Mouse (Mus musculus) erythroblast, embryonic 14.5 days (primary cell): ENCODE data around the gene Mslnl. TPM values are rescaled to one million over a fixed set of nuclear protein-coding genes. Genes with fewer than 3 reads are reported as not detected.
A peak's percentile ranks its signal among the peaks of the same experiment; 100 is the strongest.

Experiments
- H3K27me3 ChIP-seq: 2 replicates; pipeline ENCODE4 v1.6.1; 2012; ENCODE audit warnings: inconsistent platforms; ENCODE audit not compliant: control insufficient read depth
- H3K36me3 ChIP-seq: 2 replicates; pipeline ENCODE4 v1.6.1; 2012; ENCODE audit warnings: mild to moderate bottlenecking, inconsistent platforms; ENCODE audit not compliant: control insufficient read depth
- H3K4me1 ChIP-seq: 2 replicates; pipeline ENCODE4 v1.6.1; 2012; ENCODE audit warnings: inconsistent platforms; ENCODE audit not compliant: control insufficient read depth
- H3K4me3 ChIP-seq: replicated peaks from 2 replicates; pipeline ENCODE3; 2012; ENCODE audit warnings: moderate library complexity, mild to moderate bottlenecking, inconsistent platforms
- H3K9me3 ChIP-seq: 2 replicates; pipeline ENCODE4 v1.6.1; 2012; ENCODE audit warnings: low read length, inconsistent platforms, mixed read lengths; ENCODE audit not compliant: control insufficient read depth
- GATA1 ChIP-seq: IDR thresholded peaks from 2 replicates; pipeline ENCODE4 v1.6.1; 2012; ENCODE audit warnings: low read length, inconsistent platforms, mixed read lengths
- TAL1 ChIP-seq: IDR thresholded peaks from 3 replicates; pipeline ENCODE4 v1.6.1; 2012; ENCODE audit warnings: low read length, inconsistent platforms, mixed read lengths
- polyA plus RNA-seq: library from polyadenylated mRNA; stranded (reverse); fragments of >175 nt; gene quantifications from 2 replicates; pipeline ENCODE4 v1.2.3, GENCODE M21; 2012

The Mslnl gene
- polyA plus RNA-seq, 1 experiment: not detected

- TF ChIP-seq TAL1 (no peak), GATA1 (no peak)
Observed at GRCm38 (mm10) chr17:25755627-25756377, 20.0 kb downstream of the Mslnl start.

GRCm38 (mm10) chr17:25756378-25757242, 20.8 kb downstream of the Mslnl start:
- Histone ChIP-seq H3K27me3 (0 out of 2 replicates have a peak, but pooled peaks cover 3% of the 10 kb centered on the region), H3K4me1 (no peaks in the 10 kb centered on the region), H3K36me3 (no peaks in the 10 kb centered on the region), H3K4me3 (no peak overlapping the region), H3K9me3 (no peaks in the 10 kb centered on the region)
- TF ChIP-seq GATA1: no peak
- TF ChIP-seq TAL1: no peak

More at GRCm38 (mm10) chr17:25755627-25756377, 20.0 kb downstream of the Mslnl start:
- Histone ChIP-seq H3K36me3 (no peaks in the 10 kb centered on the region), H3K9me3 (no peaks in the 10 kb centered on the region), H3K4me3 (no peak overlapping the region), H3K27me3 (0 out of 2 replicates have a peak, but pooled peaks cover 3% of the 10 kb centered on the region), H3K4me1 (no peaks in the 10 kb centered on the region)

GRCm38 (mm10) chr17:25757691-25758090, 21.8 kb downstream of the Mslnl start:
- Histone ChIP-seq H3K27me3 (0 out of 2 replicates have a peak, but pooled peaks cover 3% of the 10 kb centered on the region), H3K9me3 (no peaks in the 10 kb centered on the region), H3K4me1 (no peaks in the 10 kb centered on the region), H3K36me3 (no peaks in the 10 kb centered on the region), H3K4me3 (no peak overlapping the region)
- TF ChIP-seq GATA1 (no peak), TAL1 (no peak)

GRCm38 (mm10) chr17:25760148-25760547, 24.3 kb downstream of the Mslnl start:
- no peaks in the 10 kb centered on the region for H3K4me1 ChIP-seq
- no peak overlapping the region for H3K4me3 ChIP-seq
- H3K9me3 ChIP-seq: no peaks in the 10 kb centered on the region
- H3K27me3 ChIP-seq: 0 out of 2 replicates have a peak, but pooled peaks cover 3% of the 10 kb centered on the region
- no peaks in the 10 kb centered on the region for H3K36me3 ChIP-seq
- no peak for TF ChIP-seq TAL1
- no peak for TF ChIP-seq GATA1

- no peak overlapping the region for H3K4me3 ChIP-seq
- no peaks in the 10 kb centered on the region for H3K4me1 ChIP-seq
- TF ChIP-seq TAL1 (no peak), GATA1 (no peak)
- no peaks in the 10 kb centered on the region for H3K36me3 ChIP-seq
- no peaks in the 10 kb centered on the region for H3K9me3 ChIP-seq
- H3K27me3 ChIP-seq: 0 out of 2 replicates have a peak, but pooled peaks cover 3% of the 10 kb centered on the region
Observed at GRCm38 (mm10) chr17:25761561-25761970, 25.7 kb downstream of the Mslnl start.

- Histone ChIP-seq H3K36me3 (no peaks in the 10 kb centered on the region), H3K27me3 (peaks cover 7% of the 10 kb centered on the region), H3K9me3 (no peaks in the 10 kb centered on the region), H3K4me1 (no peaks in the 10 kb centered on the region), H3K4me3 (no peak overlapping the region)
- TF ChIP-seq TAL1 (no peak), GATA1 (no peak)
Observed at GRCm38 (mm10) chr17:25762591-25762990, 26.7 kb downstream of the Mslnl start.

- no peaks in the 10 kb centered on the region for H3K9me3 ChIP-seq
- H3K27me3 ChIP-seq: peaks cover 8% of the 10 kb centered on the region
- H3K4me3 ChIP-seq: no peak overlapping the region
- H3K36me3 ChIP-seq: no peaks in the 10 kb centered on the region
- TF ChIP-seq GATA1: no peak
- no peak for TF ChIP-seq TAL1
- H3K4me1 ChIP-seq: no peaks in the 10 kb centered on the region
Observed at GRCm38 (mm10) chr17:25765886-25766285, 30.0 kb downstream of the Mslnl start.

- H3K27me3 ChIP-seq: peaks cover 11% of the 10 kb centered on the region
- no peaks in the 10 kb centered on the region for H3K36me3 ChIP-seq
- no peaks in the 10 kb centered on the region for H3K9me3 ChIP-seq
- no peak overlapping the region for H3K4me3 ChIP-seq
- TF ChIP-seq GATA1 (no peak), TAL1 (no peak)
- peaks cover 9% of the 10 kb centered on the region for H3K4me1 ChIP-seq
Observed at GRCm38 (mm10) chr17:25769331-25769730, 33.5 kb downstream of the Mslnl start.

GRCm38 (mm10) chr17:25773549-25774120, 37.8 kb downstream of the Mslnl start, which contains the start of gene Narfl:
Narfl (plus strand) TSS chr17:25773776.
- H3K36me3 ChIP-seq: peaks cover 29% of the 10 kb centered on the region
- H3K9me3 ChIP-seq: no peaks in the 10 kb centered on the region
- H3K4me3 ChIP-seq: peak within 1 kb of the TSS; percentile 76
- peaks cover 21% of the 10 kb centered on the region for H3K4me1 ChIP-seq
- H3K27me3 ChIP-seq: peaks cover 7% of the 10 kb centered on the region
- TF ChIP-seq GATA1 (no peak), TAL1 (no peak)
